Mouse (Mus musculus) brain, embryonic 14.5 days (tissue): ENCODE results near the gene Rpl3l.
"Not testable (repeated sequence)": the region's sequence is repeated elsewhere in the genome, so short reads cannot be mapped to it uniquely, and the experiment has no call there.

Experiments
- CTCF ChIP-seq: fragments of 200-500 bp; IDR thresholded peaks from 2 replicates; pipeline ENCODE4 v1.5.1; 2012; ENCODE audit warnings: inconsistent platforms, mild to moderate bottlenecking, moderate library complexity, borderline replicate concordance; ENCODE audit not compliant: insufficient read depth, insufficient read length; ENCODE audit errors: extremely low read depth
- POLR2A ChIP-seq: fragments of 200-500 bp; IDR thresholded peaks from 2 replicates; pipeline ENCODE4 v1.6.1; 2012; ENCODE audit warnings: mild to moderate bottlenecking, inconsistent platforms, borderline replicate concordance; ENCODE audit not compliant: poor library complexity, insufficient read depth, insufficient read length, severe bottlenecking; ENCODE audit errors: extremely low read depth

GRCm38 (mm10) chr17:24718938-24719337 is 8.7 kb upstream of the Rpl3l start:
- not testable (repeated sequence) for TF ChIP-seq POLR2A
- 0 out of 2 replicates have a peak, but pooled peaks have one; percentile 1 for TF ChIP-seq CTCF
